Mouse (Mus musculus): ENCODE results near the gene Opcml.

DNA sequence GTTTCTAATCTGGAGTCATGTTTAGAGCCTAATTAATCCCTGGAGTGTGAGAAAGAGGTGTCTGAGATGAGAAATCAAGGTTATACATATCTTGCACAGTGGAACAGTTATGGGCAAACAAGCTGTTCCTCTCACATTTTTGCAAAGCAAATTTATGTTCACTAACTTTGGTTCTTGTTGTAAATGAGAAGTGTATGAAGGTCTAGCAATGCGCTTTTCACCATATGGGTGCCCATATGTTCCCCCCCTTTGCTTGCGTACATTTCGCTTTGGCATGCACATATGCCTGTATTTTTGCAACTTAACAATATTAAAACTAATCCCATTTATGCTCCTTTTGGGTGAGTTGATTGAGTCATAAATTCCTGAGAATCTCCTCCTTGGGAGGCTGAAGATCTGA, 1031.5 kb downstream of the Opcml start:
- no peak for TF ChIP-seq CTCF (IDR thresholded peaks at IDR 0.05; ENCODE audit: low read depth, low read length)
- no peak for TF ChIP-seq POLR2A (IDR thresholded peaks at IDR 0.05; ENCODE audit: borderline replicate concordance, low read depth, low read length)

Measured in bone marrow macrophage, adult 2 months (primary cell).